Mouse (Mus musculus): ENCODE results near the gene Gm43951.
A peak's percentile ranks its signal among the peaks of the same experiment; 100 is the strongest.

Gm43951 gene

GRCm38 (mm10) chr11:72206341-72207203 is at the start of gene Gm43951:
TSS of gene Gm43951 (minus strand) at chr11:72206840.
- DNase-seq (ENCODE audit: low spot score in 2 of 2): peak in 1 of 2 experiments; percentile 37

- DNase-seq (ENCODE audit: low spot score in 2 of 2): no peak
Observed at GRCm38 (mm10) chr11:72256441-72256840, 49.8 kb upstream of the Gm43951 start.

- DNase-seq (ENCODE audit: low spot score in 2 of 2): no peak
Observed at GRCm38 (mm10) chr11:72255629-72256028, 49.0 kb upstream of the Gm43951 start.

GRCm38 (mm10) chr11:72245196-72245753 is 38.6 kb upstream of the Gm43951 start:
- DNase-seq (ENCODE audit: low spot score in 2 of 2): no peak

GRCm38 (mm10) chr11:72240062-72240860 is 33.6 kb upstream of the Gm43951 start:
- no peak for DNase-seq (ENCODE audit: low spot score in 2 of 2)

GRCm38 (mm10) chr11:72234013-72234412 is 27.4 kb upstream of the Gm43951 start:
- DNase-seq (ENCODE audit: low spot score in 2 of 2): no peak

- no peak for DNase-seq (ENCODE audit: low spot score in 2 of 2)
Observed at GRCm38 (mm10) chr11:72232991-72233390, 26.4 kb upstream of the Gm43951 start.

GRCm38 (mm10) chr11:72232068-72232467 is 25.4 kb upstream of the Gm43951 start:
- no peak for DNase-seq (ENCODE audit: low spot score in 2 of 2)

- DNase-seq (ENCODE audit: low spot score in 2 of 2): no peak
Observed at GRCm38 (mm10) chr11:72228513-72228912, 21.9 kb upstream of the Gm43951 start.

- DNase-seq (ENCODE audit: low spot score in 2 of 2): no peak
Observed at GRCm38 (mm10) chr11:72226901-72227300, 20.3 kb upstream of the Gm43951 start.

GRCm38 (mm10) chr11:72226020-72226791 is 19.6 kb upstream of the Gm43951 start:
- no peak for DNase-seq (ENCODE audit: low spot score in 2 of 2)

GRCm38 (mm10) chr11:72224865-72225264 is 18.2 kb upstream of the Gm43951 start:
- DNase-seq (ENCODE audit: low spot score in 2 of 2): peak; percentile 35 to 67

- DNase-seq (ENCODE audit: low spot score in 2 of 2): no peak
Observed at GRCm38 (mm10) chr11:72223414-72223813, 16.8 kb upstream of the Gm43951 start.

GRCm38 (mm10) chr11:72221278-72221677 is 14.6 kb upstream of the Gm43951 start:
- DNase-seq (ENCODE audit: low spot score in 2 of 2): peak in 1 of 2 experiments; percentile 26

- no peak for DNase-seq (ENCODE audit: low spot score in 2 of 2)
Observed at GRCm38 (mm10) chr11:72217116-72217515, 10.5 kb upstream of the Gm43951 start.

GRCm38 (mm10) chr11:72215410-72215797 is 8.8 kb upstream of the Gm43951 start, which contains the start of gene Med31:
TSS of gene Med31 (minus strand) at chr11:72215592.
- DNase-seq (ENCODE audit: low spot score in 2 of 2): peak in 1 of 2 experiments; percentile 64

- DNase-seq (ENCODE audit: low spot score in 2 of 2): peak; percentile 79 to 90
Observed at GRCm38 (mm10) chr11:72214591-72215409, 8.2 kb upstream of the Gm43951 start.

- no peak for DNase-seq (ENCODE audit: low spot score in 2 of 2)
Observed at GRCm38 (mm10) chr11:72207834-72208377, 1.3 kb upstream of the Gm43951 start.

GRCm38 (mm10) chr11:72207204-72207833 is 679 bp upstream of the Gm43951 start, which contains the start of the genes 4933427D14Rik and Txndc17:
TSS of gene 4933427D14Rik (minus strand) at chr11:72207459.
TSS of gene Txndc17 (plus strand) at chr11:72207547.
- peak; percentile 81 to 93 for DNase-seq (ENCODE audit: low spot score in 2 of 2)

- DNase-seq (ENCODE audit: low spot score in 2 of 2): no peak
Observed at GRCm38 (mm10) chr11:72205256-72205655, 1.4 kb downstream of the Gm43951 start.
